Mouse (Mus musculus) gastrocnemius, postnatal 36 days (tissue): ENCODE measurements around the gene Krtap17-1. TPM values are rescaled to one million over a fixed set of nuclear protein-coding genes. Genes with fewer than 3 reads are reported as not detected.

Source experiments
- DNase-seq, 2 experiments: peaks; one replicate each; pipeline ENCODE4 v3.0.0; 2022
- intact Hi-C: fragments of 180-260 bp; cut with DNase I; formaldehyde crosslinking; loops from one replicate; pipeline ENCODE4 v1.15.1; 2025
- long read RNA-seq, 2 experiments: library from polyadenylated mRNA; stranded (forward); transcript quantifications; one replicate each; pipeline ENCODE4 v2.0.0; 2021
- total RNA-seq, 2 experiments: library from RNA; stranded (reverse); gene quantifications; 2 replicates each; pipeline ENCODE4 v1.2.3; 2021

The Krtap17-1 gene
- total RNA-seq, result not detected
- long read RNA-seq, experiment 1, result 0 reads
- long read RNA-seq, experiment 2, result 0 reads

DNA sequence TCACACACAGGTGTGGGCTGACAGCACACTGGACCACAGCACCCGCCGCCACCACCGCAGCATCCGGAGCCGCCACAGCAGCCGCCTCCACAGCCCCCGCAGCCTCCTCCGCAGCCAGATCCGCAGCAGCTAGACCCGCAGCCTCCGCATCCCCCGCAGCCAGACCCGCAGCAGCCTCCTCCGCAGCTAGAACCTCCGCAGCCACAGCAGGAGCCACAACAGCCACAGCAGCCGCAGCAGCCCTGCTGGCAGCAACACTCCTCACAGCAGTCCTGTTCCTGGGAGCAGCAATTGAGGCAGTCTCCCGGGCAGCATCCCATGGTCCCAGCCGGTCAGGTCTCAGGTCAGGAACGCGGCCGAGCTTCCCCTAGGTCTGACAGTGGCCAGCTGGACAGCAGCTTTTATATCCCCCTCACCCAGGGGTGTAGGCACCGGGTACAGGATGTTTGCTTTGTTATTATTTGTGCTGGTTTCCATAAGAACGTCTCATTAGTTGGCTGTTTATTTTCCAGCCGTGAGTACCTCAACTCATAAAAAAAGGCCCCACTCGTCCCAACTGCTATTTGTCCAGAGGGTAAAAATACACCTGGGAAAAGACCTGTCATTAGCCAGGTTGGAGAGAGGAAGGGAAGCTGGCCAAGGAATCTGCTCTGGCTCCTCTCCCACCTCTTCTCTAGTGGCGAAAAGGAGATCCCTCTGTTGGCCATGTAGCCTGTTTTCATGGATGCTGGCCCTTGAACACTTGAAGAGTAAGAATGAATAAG, at the start of gene Krtap17-1:
Gene Krtap17-1 (minus strand): TSS at position 375 of the 764 bp plus-strand sequence.
- DNase-seq, result no peak

DNA sequence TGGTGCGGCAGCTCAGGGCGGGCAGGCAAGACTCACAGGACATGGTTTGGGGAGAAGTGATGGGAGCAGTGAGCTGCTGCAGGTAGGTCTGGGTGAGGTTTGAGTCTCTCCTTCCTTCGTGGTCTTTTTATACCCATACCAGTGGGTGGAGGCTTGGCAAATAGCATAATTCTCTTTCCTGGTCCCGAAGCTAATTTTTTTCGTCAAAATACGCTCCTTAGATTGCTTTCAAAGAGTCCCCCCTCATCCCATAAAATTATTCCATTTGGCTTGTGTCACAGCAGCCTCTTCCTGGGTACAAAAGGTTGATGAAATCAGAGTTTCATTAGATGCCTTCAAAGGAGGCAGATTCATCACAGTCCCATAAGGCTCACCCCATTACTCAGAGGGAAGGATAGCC, 47.7 kb upstream of the Krtap17-1 start, which contains the start of gene Krt34:
Gene Krt34 (minus strand): TSS at position 101 of the 400 bp plus-strand sequence.
- intact Hi-C loops, result no loop called here
- DNase-seq, result no peak

More for the DNA sequence above, at the start of gene Krtap17-1:
- intact Hi-C loops, result no loop called here

- no peak for DNase-seq
- intact Hi-C loops, result no loop called here
These were observed 36.0 kb upstream of the Krtap17-1 start, which contains the start of gene Krt33b for GRCm38 (mm10) chr11:100029768-100030167. Gene Krt33b, minus strand, starts transcription at chr11:100029868.

- intact Hi-C loops, result no loop called here
These were observed 27.6 kb upstream of the Krtap17-1 start for GRCm38 (mm10) chr11:100021438-100021837.

DNA sequence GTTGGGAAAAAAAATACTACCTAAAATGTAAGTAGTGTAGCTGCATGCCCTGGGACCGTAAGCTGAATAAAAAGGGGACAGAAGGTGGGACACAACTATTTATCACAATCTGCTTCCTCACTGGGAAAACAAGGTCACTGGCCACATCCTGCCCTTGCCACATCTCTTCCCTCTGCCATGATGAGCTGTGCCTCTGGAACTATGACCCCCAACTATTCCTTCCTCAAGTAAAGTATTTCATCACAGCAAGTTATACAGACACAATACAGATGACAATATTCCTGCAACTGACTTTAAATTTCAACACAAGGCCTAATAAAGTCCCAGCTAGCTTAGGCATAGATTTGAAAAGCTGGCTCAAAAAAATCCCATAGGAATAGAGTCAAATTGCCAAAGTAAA, 25.7 kb upstream of the Krtap17-1 start:
- intact Hi-C loops, result no loop called here
- DNase-seq, result no peak

More at GRCm38 (mm10) chr11:100021438-100021837, 27.6 kb upstream of the Krtap17-1 start:
- DNase-seq, result no peak

GRCm38 (mm10) chr11:100016112-100016511, 22.3 kb upstream of the Krtap17-1 start, which contains the start of gene Krt33a:
Gene Krt33a, minus strand, starts transcription at chr11:100016212.
- intact Hi-C loops, result no loop called here
- DNase-seq, result no peak

- DNase-seq, result no peak
- intact Hi-C loops, result no loop called here
These were observed 19.9 kb upstream of the Krtap17-1 start for GRCm38 (mm10) chr11:100013691-100014171.

DNA sequence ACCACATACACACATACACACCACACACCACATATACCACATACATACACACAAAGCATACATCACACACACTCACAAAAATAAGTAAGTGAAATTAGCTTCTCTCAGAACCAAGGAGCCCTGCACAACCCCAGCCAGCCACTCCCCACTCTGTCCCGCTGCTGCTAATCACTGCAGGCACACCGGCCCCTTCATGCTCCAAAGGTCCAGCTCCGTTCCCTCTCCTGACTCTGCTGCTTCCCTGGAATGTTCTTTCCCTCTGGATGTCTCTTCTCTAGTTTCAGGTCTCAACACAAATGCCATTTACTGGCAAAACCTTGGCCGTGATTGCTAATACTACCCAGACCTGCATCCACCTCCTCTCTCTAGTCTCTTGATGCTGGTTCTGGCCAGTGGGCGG, 16.9 kb upstream of the Krtap17-1 start:
- intact Hi-C loops, result no loop called here
- no peak for DNase-seq

GRCm38 (mm10) chr11:100008336-100008735, 14.5 kb upstream of the Krtap17-1 start:
- intact Hi-C loops, result no loop called here
- no peak for DNase-seq

DNA sequence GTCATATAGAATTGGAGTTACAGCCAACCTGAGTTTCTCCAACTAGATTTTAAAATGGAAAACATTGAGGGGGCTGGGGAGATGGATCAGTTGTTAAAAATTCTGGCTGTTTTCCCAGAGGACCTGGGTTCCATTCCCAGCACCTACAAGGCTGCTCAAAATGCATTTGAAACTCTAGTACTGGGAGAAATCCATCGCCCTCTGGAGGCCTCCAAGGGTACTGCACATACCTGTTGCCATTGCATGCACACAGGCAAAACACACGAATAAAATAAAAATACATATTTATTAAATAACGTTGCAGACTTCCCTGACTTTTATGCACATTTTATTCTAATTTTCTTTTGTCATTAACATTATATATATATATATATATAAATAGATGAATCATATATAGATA, 12.8 kb upstream of the Krtap17-1 start:
- intact Hi-C loops, result no loop called here

DNA sequence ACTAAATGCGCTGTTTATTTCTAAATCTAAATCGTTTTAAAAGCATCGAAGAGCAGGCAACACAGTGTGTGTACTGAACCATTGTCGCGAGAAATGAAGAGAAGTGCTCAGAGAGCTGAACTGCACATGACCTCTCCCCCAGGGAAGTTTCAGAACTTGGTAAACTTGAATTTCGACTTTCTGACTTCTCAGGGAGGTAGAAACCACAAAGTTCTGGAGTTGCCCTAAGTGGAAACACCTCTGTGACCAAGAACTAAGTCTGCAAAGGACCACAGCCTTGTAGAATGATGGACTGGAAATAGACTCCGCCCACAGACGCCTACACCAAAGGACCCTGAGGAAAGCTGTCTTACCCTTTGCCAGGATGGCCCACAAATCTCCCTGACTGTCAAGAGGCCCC, 12.1 kb upstream of the Krtap17-1 start:
- no peak for DNase-seq
- intact Hi-C loops, result loop anchor here (2.0 kb wide), 1 partner anchor 541 kb away; no protein-coding TSS in a partner anchor

More for the DNA sequence above, 12.8 kb upstream of the Krtap17-1 start:
- DNase-seq, result no peak

- no peak for DNase-seq
- intact Hi-C loops, result loop anchor here (2.0 kb wide), 1 partner anchor 540 kb away; no protein-coding TSS in a partner anchor
These were observed 11.1 kb upstream of the Krtap17-1 start for GRCm38 (mm10) chr11:100004846-100005245.

- intact Hi-C loops, result no loop called here
- no peak for DNase-seq
These were observed 5.3 kb upstream of the Krtap17-1 start for GRCm38 (mm10) chr11:99999091-99999490.

DNA sequence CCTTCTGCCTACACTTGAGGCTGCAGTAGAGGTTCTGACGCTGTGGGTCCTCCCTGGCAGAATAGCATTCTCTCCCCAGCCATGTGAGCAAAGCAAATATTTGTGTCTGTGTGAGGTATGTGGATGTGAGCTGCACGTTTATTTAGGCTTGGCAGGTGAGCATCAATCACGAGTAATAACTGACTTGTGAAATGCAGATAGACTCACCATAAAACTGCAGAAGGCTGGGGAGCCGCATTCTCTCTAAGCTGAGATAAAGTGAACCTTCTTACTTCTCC, 529 bp upstream of the Krtap17-1 start:
- DNase-seq, result no peak
- intact Hi-C loops, result no loop called here

DNA sequence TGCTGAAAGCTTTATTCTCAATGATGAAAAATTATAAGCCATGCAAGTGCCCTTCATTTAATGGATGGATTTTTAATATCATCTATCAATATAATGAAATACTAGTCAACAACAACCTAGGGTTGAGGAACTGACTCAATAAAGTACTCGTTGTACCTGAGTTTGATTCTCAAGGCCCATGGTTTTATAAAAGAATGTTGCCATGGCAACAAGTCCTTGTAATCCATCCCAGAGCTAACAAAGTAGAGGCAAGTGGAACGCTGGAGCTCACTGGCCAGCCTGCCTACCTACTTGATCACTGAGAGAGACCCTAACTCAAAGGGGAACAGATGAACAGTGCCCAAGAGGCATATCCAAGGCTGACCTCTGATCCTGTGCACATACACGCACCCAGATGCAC, 3.2 kb downstream of the Krtap17-1 start:
- intact Hi-C loops, result no loop called here
- DNase-seq, result no peak

DNA sequence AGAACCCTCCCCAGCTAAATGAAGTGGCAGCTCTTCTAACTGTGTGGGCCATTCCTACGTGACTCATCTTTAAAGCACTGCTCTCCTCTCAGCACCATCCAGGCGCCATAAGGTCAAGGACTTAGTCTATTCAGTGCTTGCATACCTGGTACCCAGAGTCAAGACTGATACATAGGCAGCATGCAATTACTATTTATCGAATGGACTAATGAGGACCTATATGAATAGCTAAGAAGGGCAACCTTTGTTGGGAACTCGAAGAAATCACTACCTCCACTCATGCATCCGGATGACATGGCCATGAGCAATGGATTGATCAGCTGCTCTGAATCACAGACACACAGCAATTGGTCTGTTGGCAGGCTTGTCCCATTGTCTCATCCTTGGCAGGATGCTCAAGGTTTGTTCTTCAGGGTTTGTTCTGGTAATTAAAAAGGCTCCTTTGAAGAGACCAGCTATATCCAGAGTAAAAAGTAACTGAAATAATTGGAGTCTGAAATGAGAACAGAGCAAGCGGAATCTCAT, 3.9 kb downstream of the Krtap17-1 start:
- no peak for DNase-seq
- intact Hi-C loops, result no loop called here

- intact Hi-C loops, result no loop called here
- no peak for DNase-seq
These were observed 5.3 kb downstream of the Krtap17-1 start for GRCm38 (mm10) chr11:99988530-99988929.

DNA sequence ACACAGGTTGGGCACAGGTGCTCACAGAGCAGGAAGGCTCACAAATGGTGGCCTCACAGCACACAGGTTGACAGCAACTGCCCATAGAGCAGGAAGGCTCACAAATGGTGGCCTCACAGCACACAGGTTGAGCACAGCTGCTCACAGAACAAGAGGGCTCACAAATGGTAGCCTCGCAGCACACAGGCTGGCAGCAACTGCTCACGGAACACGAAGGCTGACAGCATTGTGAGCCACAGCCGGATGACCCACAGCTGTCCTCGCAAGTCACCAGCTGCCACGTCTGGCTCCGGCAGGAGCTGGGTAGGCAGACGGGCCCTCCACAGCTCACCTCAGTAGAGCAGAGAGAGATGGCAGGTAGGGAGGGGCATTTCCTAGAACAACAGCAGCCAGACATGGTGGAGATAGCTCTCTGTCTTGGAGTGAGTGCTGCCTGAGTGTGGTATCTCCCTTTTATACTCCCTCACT, 7.6 kb downstream of the Krtap17-1 start, which contains the start of gene Krtap16-1:
Gene Krtap16-1 (minus strand): TSS at position 418 of the 468 bp plus-strand sequence.
- intact Hi-C loops, result no loop called here
- no peak for DNase-seq

- DNase-seq, result peak; percentile 18 to 27
- intact Hi-C loops, result no loop called here
These were observed 8.3 kb downstream of the Krtap17-1 start for GRCm38 (mm10) chr11:99985291-99986092.

DNA sequence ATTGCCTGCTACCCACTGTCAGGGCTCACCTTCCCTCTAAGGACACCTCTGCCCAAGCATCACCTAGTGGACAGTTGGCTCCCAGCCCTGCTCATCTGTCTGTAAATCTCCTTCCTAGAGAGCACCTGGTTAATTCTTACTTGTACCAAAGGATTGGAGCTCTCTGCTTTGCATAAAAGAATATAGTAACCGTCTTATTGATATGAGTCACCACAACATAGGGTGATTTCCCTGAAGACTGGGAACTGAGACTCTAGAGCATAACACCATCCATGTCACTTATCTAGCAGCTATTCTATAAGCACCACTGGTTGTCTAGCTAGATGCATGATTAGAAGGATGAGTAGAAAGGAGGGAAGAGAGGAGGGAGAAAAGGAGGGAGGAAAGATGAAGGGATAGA, 10.4 kb downstream of the Krtap17-1 start:
- intact Hi-C loops, result no loop called here
- no peak for DNase-seq

- no peak for DNase-seq
- intact Hi-C loops, result no loop called here
These were observed 11.1 kb downstream of the Krtap17-1 start for GRCm38 (mm10) chr11:99982731-99983130.
